Mouse (Mus musculus): ENCODE measurements around the gene Lrrtm4.

DNA sequence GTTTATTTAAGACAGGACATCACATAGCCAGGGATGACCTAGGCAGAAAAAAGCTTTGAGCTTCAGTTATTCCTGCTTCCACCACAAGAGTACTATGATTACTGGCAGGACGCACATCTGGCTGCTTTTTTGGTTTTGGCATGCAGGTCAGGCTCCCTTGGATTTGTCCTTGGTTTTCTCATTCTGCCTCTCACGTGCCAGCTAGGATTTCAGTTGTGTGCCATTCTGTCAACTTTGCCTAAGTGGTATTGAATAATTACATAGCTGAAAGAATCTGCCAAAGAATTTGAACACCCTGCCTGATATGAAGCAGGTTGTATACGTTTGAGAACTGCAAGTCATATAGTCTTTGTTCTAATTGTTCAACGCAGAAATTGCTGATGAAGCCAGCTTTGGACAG lies 451.9 kb downstream of the Lrrtm4 start:
- TF ChIP-seq HCFC1 (IDR thresholded peaks at IDR 0.05; ENCODE audit: borderline replicate concordance, insufficient read depth, low read length) (no peak), CHD2 (IDR thresholded peaks at IDR 0.05; ENCODE audit: low read depth, low read length) (no peak), ZNF384 (IDR thresholded peaks at IDR 0.05; ENCODE audit: low read depth, low read length) (no peak), MAFK (IDR thresholded peaks at IDR 0.05; ENCODE audit: insufficient read depth, low read depth, low read length) (no peak)

Data from ES-E14 (cell line).